Mouse (Mus musculus) stomach, postnatal 0 days (tissue): Measurements from ENCODE around the gene Olfr203. TPM values are rescaled to one million over a fixed set of nuclear protein-coding genes. Genes with fewer than 3 reads are reported as not detected.
"Not testable (repeated sequence)": the region's sequence is repeated elsewhere in the genome, so short reads cannot be mapped to it uniquely, and the experiment has no call there.

Experiments
- ATAC-seq: fragments of 200-750 bp; cut with Nextera tagmentation; 2 replicates; pipeline ENCODE4 v1.8.0; 2017; ENCODE audit not compliant: low FRiP score, low TSS enrichment
- DNase-seq: peaks from one replicate; pipeline ENCODE4 v3.0.0-alpha.2; 2016; ENCODE audit warnings: low spot score
- H3K27ac ChIP-seq: fragments of 300-500 bp; sonication (generic); replicated peaks from 2 replicates; pipeline ENCODE4 v1.5.1; 2014; ENCODE audit warnings: mild to moderate bottlenecking, control low read depth
- H3K27me3 ChIP-seq: fragments of 300-500 bp; sonication (generic); 2 replicates; pipeline ENCODE4 v1.6.1; 2014; ENCODE audit warnings: low read length; ENCODE audit not compliant: control insufficient read depth, insufficient read depth
- H3K36me3 ChIP-seq: fragments of 300-500 bp; sonication (generic); 2 replicates; pipeline ENCODE4 v1.6.1; 2014; ENCODE audit warnings: low read length, mixed read lengths; ENCODE audit not compliant: control insufficient read depth, insufficient read depth
- H3K4me1 ChIP-seq: fragments of 300-500 bp; sonication (generic); replicated peaks from 2 replicates; pipeline ENCODE4 v1.6.1; 2014; ENCODE audit warnings: antibody characterized with exemption; ENCODE audit not compliant: control insufficient read depth, insufficient read depth
- H3K4me2 ChIP-seq: fragments of 300-500 bp; sonication (generic); replicated peaks from 2 replicates; pipeline ENCODE4 v1.6.1; 2014; ENCODE audit warnings: low read depth, mild to moderate bottlenecking, control low read depth, moderate library complexity
- H3K4me3 ChIP-seq: fragments of 300-500 bp; sonication (generic); 2 replicates; pipeline ENCODE4 v1.5.1; 2014; ENCODE audit warnings: low read depth, low read length, control low read depth
- H3K9ac ChIP-seq: fragments of 300-500 bp; sonication (generic); 2 replicates; pipeline ENCODE4 v1.6.1; 2014; ENCODE audit warnings: mild to moderate bottlenecking, low read length, control low read depth, mixed read lengths
- H3K9me3 ChIP-seq: fragments of 300-500 bp; sonication (generic); 2 replicates; pipeline ENCODE4 v1.6.1; 2016; ENCODE audit warnings: low read length; ENCODE audit not compliant: control insufficient read depth
- CTCF ChIP-seq: IDR thresholded peaks from 2 replicates; pipeline ENCODE4 v1.5.1; 2016; ENCODE audit warnings: antibody characterized with exemption, low read depth, mild to moderate bottlenecking, moderate library complexity
- EP300 ChIP-seq: optimal IDR thresholded peaks from 2 replicates; pipeline ENCODE3; 2016; ENCODE audit warnings: antibody characterized with exemption
- WGBS: fragments of 180-500 bp; shearing (Covaris S2); extraction: QIAGEN DNeasy Blood & Tissue Kit; methylation state at CpG from one replicate; pipeline ENCODE4 v1.1.7; 2014; 5-methylcytosine and 5-hydroxymethylcytosine counted together
- polyA plus RNA-seq: library from polyadenylated mRNA; unstranded; fragments of >200 nt; fragmentation: Nextera tagmentation; extraction: Ambion mirVana; gene quantifications from 2 replicates; pipeline ENCODE4 v1.2.1, GENCODE M21; 2015

Olfr203 gene
- not detected in 2 replicates for polyA plus RNA-seq

DNA sequence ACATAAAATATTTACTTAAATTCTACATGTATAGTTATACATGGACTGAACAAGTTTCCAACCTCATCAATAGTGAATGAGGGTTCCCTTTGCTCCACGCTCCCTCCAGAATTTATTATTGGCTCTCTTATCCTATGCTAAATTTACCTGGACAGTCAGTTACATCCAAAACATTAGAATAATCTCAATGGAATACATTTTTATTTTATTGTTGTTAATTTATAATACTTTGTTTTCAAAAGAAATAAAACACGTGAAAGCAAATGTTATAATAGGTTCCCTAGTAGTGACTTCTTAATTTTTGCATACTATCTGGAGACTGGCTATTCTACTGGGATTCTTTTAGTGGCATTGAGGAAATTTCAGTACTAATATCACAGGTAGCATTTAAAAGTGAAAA, at the start of gene Olfr203:
Gene Olfr203, plus strand, starts transcription at position 301 of the 400 bp plus-strand sequence.
- no peak for ATAC-seq
- H3K27me3 ChIP-seq, result no peaks in the 10 kb centered on the region
- no peaks in the 10 kb centered on the region for H3K36me3 ChIP-seq
- no peak within 1 kb of the TSS for H3K9ac ChIP-seq
- H3K4me3 ChIP-seq, result no peak within 1 kb of the TSS
- H3K9me3 ChIP-seq, result no peaks in the 10 kb centered on the region
- no peak for TF ChIP-seq CTCF
- no peak for TF ChIP-seq EP300
- H3K4me2 ChIP-seq, result no peak within 1 kb of the TSS
- DNase-seq, result no peak
- no peaks in the 10 kb centered on the region for H3K4me1 ChIP-seq
- 75% methylated on average over 2 of the region's 2 CpGs for WGBS
- H3K27ac ChIP-seq, result no peak within 1 kb of the TSS

DNA sequence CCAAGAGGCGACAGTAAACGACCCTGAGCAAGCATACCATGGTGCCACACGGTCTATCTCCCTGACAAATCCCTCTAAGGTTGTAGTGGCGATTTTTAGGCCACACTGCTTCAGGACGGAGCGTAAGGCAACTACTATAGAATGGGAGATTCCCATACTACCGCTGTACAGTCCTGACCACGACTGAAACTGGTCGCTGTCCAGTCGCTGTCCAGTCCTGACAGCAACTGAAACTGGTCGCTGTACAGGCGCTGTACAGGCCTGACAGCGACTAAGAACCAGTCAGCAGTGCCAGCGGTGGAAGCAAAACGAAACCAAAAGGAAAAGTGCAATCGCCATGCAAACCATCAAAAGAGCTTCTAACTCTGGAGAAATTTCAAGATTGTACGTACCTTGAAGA, 49.0 kb upstream of the Olfr203 start:
- Histone ChIP-seq H3K27ac (no peak overlapping the region), H3K9me3 (no peaks in the 10 kb centered on the region), H3K27me3 (no peaks in the 10 kb centered on the region), H3K4me2 (no peak overlapping the region), H3K36me3 (no peaks in the 10 kb centered on the region), H3K4me3 (no peak overlapping the region), H3K9ac (no peak overlapping the region), H3K4me1 (no peaks in the 10 kb centered on the region)
- no peak for ATAC-seq
- 85% methylated on average over 17 of the region's 17 CpGs for WGBS
- TF ChIP-seq EP300, result no peak
- no peak for TF ChIP-seq CTCF
- no peak for DNase-seq

DNA sequence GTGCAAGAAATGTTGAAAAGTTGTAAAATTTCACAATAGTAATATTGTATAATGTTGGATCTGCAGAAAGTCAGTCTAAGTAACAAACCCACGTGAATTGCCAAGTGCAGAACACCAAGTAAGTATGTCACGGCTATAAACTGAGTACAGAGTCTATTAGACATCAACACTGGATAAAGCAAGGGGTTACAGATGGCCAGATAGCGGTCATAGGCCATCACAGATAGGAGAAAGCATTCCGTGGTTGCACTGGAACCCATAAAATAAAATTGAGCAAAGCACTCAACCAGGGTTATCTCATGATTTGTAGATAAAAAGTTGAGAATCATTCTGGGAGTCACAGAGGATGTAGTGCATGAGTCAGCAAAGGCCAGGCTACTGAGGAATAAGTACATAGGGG, 29.6 kb upstream of the Olfr203 start:
- 66% methylated on average over 4 of the region's 4 CpGs for WGBS

DNA sequence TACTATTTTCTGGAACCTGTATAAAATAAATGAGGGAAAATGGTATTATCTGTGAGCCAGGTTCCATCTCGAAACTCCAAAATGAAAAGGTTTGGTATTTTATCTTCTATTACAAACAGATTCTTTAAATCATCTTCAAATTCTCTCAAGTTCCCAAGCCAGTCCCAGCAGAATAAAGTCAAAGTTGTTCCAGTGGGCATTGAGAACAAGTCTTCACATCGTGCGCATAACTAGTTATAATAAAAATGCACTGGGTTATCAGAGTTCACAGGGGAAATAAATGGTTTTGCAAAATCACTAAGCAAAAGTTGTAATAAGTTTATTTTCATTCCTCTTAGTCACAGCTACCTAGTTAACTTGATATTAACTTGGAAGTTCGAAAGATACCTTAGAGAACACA, 26.1 kb upstream of the Olfr203 start, which contains the start of gene Olfr201:
Gene Olfr201, minus strand, starts transcription at position 101 of the 400 bp plus-strand sequence.
- H3K36me3 ChIP-seq, H3K4me2 ChIP-seq, DNase-seq, H3K4me3 ChIP-seq, H3K9me3 ChIP-seq, H3K27me3 ChIP-seq, ATAC-seq, H3K27ac ChIP-seq, H3K9ac ChIP-seq, H3K4me1 ChIP-seq: not testable (repeated sequence)
- 85% methylated on average over 4 of the region's 4 CpGs for WGBS

More for the DNA sequence above, 29.6 kb upstream of the Olfr203 start:
- H3K9me3 ChIP-seq, H3K27ac ChIP-seq, H3K4me1 ChIP-seq, H3K27me3 ChIP-seq, H3K36me3 ChIP-seq, H3K4me2 ChIP-seq, H3K4me3 ChIP-seq, ATAC-seq, DNase-seq, H3K9ac ChIP-seq: not testable (repeated sequence)

DNA sequence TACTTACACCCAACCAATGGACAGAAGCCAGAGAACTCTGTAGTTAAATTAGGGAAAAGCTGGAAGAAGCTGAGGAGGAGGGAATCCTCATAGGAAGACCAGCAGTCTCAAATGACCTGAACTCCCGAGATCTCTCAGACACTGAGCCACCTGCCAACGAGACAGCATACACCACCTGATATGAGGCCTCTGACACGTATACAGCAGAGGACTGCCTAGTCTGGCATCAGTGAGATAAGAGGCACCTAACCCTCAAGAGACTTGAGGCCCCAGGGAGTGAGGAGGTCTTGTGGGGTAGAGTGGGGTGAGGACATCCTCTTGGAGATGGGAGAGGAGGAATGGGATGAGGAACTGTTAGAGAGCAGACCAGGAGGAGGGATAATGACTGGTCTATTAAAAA, 18.1 kb upstream of the Olfr203 start:
- Histone ChIP-seq H3K36me3 (no peaks in the 10 kb centered on the region), H3K27me3 (no peaks in the 10 kb centered on the region), H3K4me2 (no peak overlapping the region), H3K9ac (no peak overlapping the region), H3K4me1 (no peaks in the 10 kb centered on the region), H3K9me3 (no peaks in the 10 kb centered on the region), H3K4me3 (no peak overlapping the region), H3K27ac (no peak overlapping the region)
- TF ChIP-seq CTCF (no peak), EP300 (no peak)
- DNase-seq (no peak), ATAC-seq (no peak)
- 74% methylated on average over 3 of the region's 3 CpGs for WGBS

DNA sequence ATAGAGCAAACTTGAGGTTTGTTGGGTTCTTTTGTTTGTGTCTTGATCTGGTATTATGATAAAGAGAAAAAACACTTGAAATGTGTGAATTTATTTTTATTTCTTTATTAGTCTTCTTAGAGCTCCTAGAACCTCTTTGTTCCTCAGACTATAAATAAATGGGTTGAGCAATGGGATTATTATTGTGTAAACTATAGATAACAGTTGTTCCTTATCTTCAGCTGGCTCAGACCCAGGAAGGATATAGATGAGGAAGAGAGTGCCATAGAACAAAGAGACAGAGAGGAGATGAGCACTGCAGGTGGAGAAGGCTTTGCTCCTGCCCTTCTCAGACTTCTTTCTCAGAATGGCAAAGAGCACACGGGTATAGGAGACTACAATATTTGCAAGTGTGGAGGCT, 15.2 kb upstream of the Olfr203 start:
- Histone ChIP-seq H3K36me3 (no peaks in the 10 kb centered on the region), H3K27ac (no peak overlapping the region), H3K9me3 (no peaks in the 10 kb centered on the region), H3K4me3 (no peak overlapping the region), H3K4me2 (no peak overlapping the region), H3K4me1 (no peaks in the 10 kb centered on the region), H3K27me3 (no peaks in the 10 kb centered on the region), H3K9ac (no peak overlapping the region)
- TF ChIP-seq EP300, result no peak
- TF ChIP-seq CTCF, result no peak
- ATAC-seq, result no peak
- DNase-seq, result no peak
- WGBS, result 54% methylated on average over 1 of the region's 1 CpGs
